Mouse (Mus musculus): ENCODE data around the gene Tdrd7.
A peak's percentile ranks its signal among the peaks of the same experiment; 100 is the strongest.

Gene Tdrd7

GRCm38 (mm10) chr4:45964771-45965439 is at the start of gene Tdrd7:
Gene Tdrd7 (plus strand): TSS chr4:45965334.
- DNase-seq (ENCODE audit: extremely low read depth, insufficient read length, low spot score): peak; percentile 77

DNA sequence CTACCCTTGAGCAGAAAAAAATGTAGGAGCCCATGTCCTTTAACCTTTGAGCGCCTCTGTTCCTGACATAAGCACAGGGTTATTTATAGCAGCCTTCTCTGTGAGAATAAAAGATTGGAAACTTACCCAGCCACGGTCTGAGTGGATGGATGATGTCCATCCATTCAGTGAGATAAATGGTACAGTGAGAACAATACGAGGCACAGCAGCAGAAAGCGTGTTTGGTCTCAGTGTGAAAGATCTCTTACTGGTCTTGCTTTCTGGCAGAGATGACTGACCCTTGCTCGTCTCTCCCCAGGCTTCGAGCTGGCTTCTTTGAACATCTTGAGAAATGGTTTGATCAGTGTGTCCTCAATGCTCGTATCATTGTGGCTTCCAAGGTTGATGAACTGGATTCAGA is 48.0 kb upstream of the Tdrd7 start:
- DNase-seq (ENCODE audit: extremely low read depth, insufficient read length, low spot score): no peak

GRCm38 (mm10) chr4:45921663-45922435 is 43.3 kb upstream of the Tdrd7 start:
- DNase-seq (ENCODE audit: extremely low read depth, insufficient read length, low spot score): no peak

DNA sequence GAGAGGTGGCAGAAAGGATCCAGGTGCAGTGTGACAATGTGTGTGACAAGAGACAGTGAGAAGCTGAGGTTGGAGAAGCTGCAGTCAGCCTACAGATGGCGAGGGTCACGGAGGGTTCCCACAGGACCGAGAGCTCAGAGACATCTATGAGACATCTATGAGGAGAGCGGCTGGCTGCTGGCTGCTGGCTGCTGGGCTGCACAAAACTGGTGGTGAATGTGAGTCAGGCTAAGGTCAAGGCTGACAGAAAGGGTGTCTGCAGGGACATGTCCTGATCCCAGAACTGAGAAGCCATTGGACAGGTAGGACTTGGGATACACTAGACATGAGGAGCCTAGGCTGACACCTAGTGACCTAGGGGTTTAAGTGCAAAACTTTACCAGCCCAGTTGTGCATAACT is 41.1 kb upstream of the Tdrd7 start:
- no peak for DNase-seq (ENCODE audit: extremely low read depth, insufficient read length, low spot score)

DNA sequence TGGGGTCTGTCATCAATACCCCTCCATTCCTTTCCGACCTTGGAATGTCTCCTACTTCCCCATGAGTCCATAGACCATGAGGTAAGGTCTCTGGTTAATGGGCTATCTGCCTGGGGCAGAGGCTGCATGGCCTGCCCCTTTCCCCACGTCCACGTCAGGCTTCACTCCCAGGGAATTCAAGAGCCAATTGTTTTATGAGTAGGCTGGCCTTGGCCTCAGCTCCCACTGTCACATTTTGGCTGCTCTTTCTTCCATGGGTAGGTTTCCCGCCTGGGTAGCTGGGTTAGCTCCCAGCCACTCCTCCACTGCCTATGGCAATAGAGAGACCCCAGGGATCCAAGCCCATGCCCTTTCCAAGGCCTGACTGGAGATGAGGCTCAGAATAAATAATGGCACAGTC is 36.6 kb upstream of the Tdrd7 start:
- DNase-seq (ENCODE audit: extremely low read depth, insufficient read length, low spot score): no peak

DNA sequence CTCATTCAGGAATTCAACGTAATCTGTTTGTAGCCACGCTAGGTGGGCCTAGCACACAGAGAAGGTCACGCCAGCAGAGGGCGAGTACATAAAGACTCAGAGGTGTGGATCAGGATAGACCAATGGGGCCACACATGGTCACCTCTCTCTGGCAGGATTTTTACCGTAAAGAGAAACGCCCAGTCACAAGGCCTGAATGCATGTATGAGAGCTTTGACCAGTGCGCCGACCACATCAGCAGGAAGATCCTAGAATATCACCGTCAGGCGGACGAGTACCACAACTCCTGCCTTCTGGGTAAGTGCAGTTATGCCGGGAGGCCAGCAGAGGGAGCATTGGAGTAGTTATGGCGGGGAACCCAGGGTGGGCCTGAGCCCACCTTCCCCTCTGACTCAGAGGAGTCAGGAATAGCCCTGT is 23.5 kb upstream of the Tdrd7 start:
- peak; percentile 44 for DNase-seq (ENCODE audit: extremely low read depth, insufficient read length, low spot score)

DNA sequence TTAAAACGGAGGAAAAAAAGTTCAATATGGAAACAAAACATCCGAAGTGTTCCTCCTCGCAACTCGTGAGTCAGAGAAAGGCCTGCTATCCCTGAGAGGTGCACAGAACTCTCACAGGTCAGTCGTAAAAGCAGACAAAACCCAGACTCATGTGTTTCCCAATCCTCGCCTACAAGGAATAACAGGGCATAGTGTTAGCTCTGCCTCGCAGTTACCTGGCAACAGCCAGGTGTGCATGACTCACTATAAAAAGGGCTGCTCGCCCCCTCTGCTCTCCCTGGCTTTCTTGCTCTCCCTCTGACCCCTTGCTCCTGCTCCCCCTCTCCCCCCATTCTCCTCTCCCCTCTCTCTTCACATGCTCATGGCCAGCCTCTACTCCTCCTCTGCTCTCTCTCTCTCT is 17.4 kb upstream of the Tdrd7 start:
- no peak for DNase-seq (ENCODE audit: extremely low read depth, insufficient read length, low spot score)

- DNase-seq (ENCODE audit: extremely low read depth, insufficient read length, low spot score): peak; percentile 78
Observed at GRCm38 (mm10) chr4:45949109-45949848, 15.9 kb upstream of the Tdrd7 start.

DNA sequence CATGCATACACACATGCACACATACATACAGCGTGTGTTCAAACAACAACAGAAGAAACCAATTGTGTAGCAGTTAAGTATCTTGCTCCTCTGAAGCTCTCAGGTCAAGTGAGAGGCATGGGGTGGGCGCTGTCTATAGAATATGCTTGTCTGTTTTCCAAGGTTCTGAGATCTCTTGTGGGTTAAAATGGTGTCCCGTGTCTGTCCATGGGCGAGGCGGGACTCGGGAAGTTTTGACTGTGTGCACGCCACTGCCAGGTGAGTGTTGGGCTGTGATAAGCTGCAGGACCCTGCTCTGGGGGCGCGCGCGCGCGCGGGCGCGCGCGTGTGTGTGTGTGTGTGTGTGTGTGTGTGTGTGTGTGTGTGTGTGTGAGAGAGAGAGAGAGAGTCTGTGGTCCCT is 13.3 kb upstream of the Tdrd7 start:
- DNase-seq (ENCODE audit: extremely low read depth, insufficient read length, low spot score): no peak

GRCm38 (mm10) chr4:45953025-45953919 is 11.9 kb upstream of the Tdrd7 start:
- no peak for DNase-seq (ENCODE audit: extremely low read depth, insufficient read length, low spot score)

DNA sequence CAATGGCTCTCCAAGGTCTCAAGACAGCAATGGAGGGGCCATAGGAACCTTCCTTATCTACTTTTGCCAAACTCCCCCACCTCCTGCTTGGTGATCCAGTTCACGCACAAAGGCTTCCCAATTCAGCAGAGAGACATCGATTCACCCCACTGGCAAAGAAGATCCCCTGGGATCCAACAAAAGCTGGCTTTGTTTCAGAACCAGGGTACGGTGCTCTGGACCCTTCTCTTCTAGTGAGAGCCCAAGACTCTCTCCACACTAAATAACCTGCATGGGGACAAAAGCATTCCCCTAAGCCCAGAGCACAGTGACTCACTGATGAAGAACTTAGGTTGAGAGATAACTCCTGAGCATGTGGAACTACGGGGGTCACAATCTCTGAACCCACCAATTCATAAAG is 9.9 kb upstream of the Tdrd7 start:
- DNase-seq (ENCODE audit: extremely low read depth, insufficient read length, low spot score): no peak

DNA sequence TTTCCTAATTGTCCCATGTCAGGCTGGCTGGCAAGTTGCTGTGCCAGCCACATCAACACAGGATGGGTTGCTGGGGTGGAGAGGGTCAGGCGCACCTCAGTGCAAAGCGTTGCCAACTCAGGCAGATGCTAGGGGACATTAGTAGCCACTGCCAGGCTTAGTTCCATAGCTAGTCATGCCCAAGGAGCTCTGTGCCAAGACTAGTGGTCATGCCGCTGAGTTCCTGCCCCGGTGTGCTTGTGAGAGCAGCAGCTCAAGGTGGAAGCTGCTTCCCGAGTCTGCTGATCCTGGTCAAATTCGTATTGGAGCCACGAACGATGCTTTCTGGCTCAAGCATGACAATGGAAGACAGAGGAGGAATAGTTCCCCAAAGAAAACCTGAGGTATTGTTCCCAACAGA is 9.0 kb upstream of the Tdrd7 start:
- DNase-seq (ENCODE audit: extremely low read depth, insufficient read length, low spot score): no peak

DNA sequence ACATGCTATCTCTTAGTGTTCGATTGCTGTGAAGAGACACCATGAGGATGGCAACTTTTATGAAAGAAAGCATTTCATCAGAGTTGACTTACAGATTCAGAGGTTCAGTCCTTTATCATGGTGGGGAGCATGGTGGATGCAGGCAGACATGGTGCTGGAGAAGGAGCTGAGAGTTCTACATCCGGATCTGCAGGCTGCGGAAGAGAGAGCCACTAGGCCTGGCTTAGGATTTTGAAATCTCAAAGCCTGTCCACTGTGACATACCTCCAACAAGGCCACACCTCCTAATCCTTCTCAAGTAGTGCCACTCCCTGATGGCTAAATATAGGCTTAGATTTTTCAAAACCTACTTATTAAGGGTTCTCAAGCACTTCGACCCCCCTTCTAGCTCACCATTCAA is 8.4 kb upstream of the Tdrd7 start:
- DNase-seq (ENCODE audit: extremely low read depth, insufficient read length, low spot score): no peak

- peak; percentile 76 for DNase-seq (ENCODE audit: extremely low read depth, insufficient read length, low spot score)
Observed at GRCm38 (mm10) chr4:45965737-45966447, 758 bp downstream of the Tdrd7 start.

DNA sequence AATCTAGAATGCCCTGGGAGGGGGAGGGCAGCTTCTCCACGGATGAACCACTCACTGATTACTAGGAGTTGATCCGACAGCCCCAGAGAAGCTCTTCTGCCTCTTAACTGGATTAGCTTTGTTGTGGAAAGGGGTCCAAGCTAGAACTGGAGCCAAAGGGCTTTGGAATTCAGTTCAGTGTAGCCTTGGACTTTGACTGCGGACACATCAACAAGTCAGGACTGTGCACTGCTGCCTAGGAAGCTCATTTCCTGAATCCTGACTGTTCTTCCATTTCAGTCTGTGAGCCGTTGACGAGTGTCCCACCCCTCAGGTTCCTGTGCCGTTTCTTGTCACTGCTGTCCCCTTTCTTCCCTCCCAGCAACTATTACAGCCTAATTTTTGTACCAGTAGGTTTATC is 1.6 kb downstream of the Tdrd7 start:
- peak; percentile 39 for DNase-seq (ENCODE audit: extremely low read depth, insufficient read length, low spot score)

- DNase-seq (ENCODE audit: extremely low read depth, insufficient read length, low spot score): no peak
Observed at GRCm38 (mm10) chr4:45967479-45968341, 2.6 kb downstream of the Tdrd7 start.

GRCm38 (mm10) chr4:45969051-45969450 is 3.9 kb downstream of the Tdrd7 start:
- no peak for DNase-seq (ENCODE audit: extremely low read depth, insufficient read length, low spot score)

DNA sequence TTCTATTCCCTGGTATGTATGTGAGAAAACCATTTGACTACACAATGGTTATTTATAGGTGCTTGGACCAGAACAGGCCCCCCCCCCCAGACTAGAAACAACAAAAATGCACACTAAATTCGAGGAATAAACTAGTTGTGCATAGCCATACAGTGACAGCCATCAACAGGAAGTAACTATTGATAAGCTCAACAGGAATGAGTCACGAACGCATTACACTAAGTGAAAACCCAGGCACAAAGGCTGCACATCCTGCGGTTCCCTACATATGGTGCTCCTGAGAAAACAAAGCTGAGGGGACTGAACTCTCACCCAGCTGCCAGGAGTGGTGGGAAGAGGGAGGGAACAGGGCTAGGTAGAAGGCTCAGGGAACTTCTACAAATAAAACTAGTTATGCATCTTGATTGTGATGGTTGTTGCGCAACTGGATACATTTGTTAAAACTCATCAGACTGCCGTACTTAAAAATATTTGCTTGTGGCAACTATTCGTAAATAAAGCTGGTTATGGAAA is 5.0 kb downstream of the Tdrd7 start:
- DNase-seq (ENCODE audit: extremely low read depth, insufficient read length, low spot score): no peak

All from 3134 (cell line).